Mouse (Mus musculus) c-Kit-positive CD71-positive TER-119-negative erythroid progenitor cells, embryonic 14.5 days (primary cell): ENCODE measurements around the gene Gzmf.
"Not testable (repeated sequence)": the region's sequence is repeated elsewhere in the genome, so short reads cannot be mapped to it uniquely, and the experiment has no call there.

Experiments used
- DNase-seq: peaks from one replicate; pipeline ENCODE4 v3.0.0-alpha.2; 2013; ENCODE audit warnings: low read depth

The Gzmf gene

GRCm38 (mm10) chr14:56211317-56211716 lies at the start of gene Gzmf:
Gzmf (minus strand) TSS chr14:56211417.
- DNase-seq = no peak

GRCm38 (mm10) chr14:56240409-56240808 lies 29.2 kb upstream of the Gzmf start:
- no peak for DNase-seq

- DNase-seq = no peak
Measured at GRCm38 (mm10) chr14:56234556-56234955, 23.3 kb upstream of the Gzmf start, which contains the start of gene Gzmc. Gzmc (minus strand) TSS chr14:56234656.

- DNase-seq = no peak
Measured at GRCm38 (mm10) chr14:56205613-56206012, 5.6 kb downstream of the Gzmf start.

GRCm38 (mm10) chr14:56205021-56205420 lies 6.2 kb downstream of the Gzmf start:
- peak; percentile 7 for DNase-seq

- DNase-seq = peak; percentile 36
Measured at GRCm38 (mm10) chr14:56203975-56204374, 7.2 kb downstream of the Gzmf start.

GRCm38 (mm10) chr14:56186946-56187345 lies 24.3 kb downstream of the Gzmf start:
- DNase-seq = no peak

- DNase-seq = no peak
Measured at GRCm38 (mm10) chr14:56186521-56186920, 24.7 kb downstream of the Gzmf start.

GRCm38 (mm10) chr14:56177651-56178050 lies 33.6 kb downstream of the Gzmf start:
- DNase-seq = peak; percentile 7

GRCm38 (mm10) chr14:56174499-56174898 lies 36.7 kb downstream of the Gzmf start, which contains the start of gene Gzmn:
Gzmn (minus strand) TSS chr14:56174599.
- DNase-seq = no peak

GRCm38 (mm10) chr14:56173396-56173795 lies 37.8 kb downstream of the Gzmf start:
- no peak for DNase-seq

- DNase-seq = no peak
Measured at GRCm38 (mm10) chr14:56172744-56173143, 38.5 kb downstream of the Gzmf start.

GRCm38 (mm10) chr14:56168009-56168408 lies 43.2 kb downstream of the Gzmf start:
- no peak for DNase-seq

- DNase-seq = no peak
Measured at GRCm38 (mm10) chr14:56162109-56162508, 49.1 kb downstream of the Gzmf start.

- DNase-seq = not testable (repeated sequence)
Measured at GRCm38 (mm10) chr14:56159479-56159878, 51.7 kb downstream of the Gzmf start, which contains the start of gene Gzmg. Gzmg (minus strand) TSS chr14:56159579.

- no peak for DNase-seq
Measured at GRCm38 (mm10) chr14:56155340-56155739, 55.9 kb downstream of the Gzmf start.
